Mouse (Mus musculus): Measurements from ENCODE around the gene Rbl1. TPM values are rescaled to one million over a fixed set of nuclear protein-coding genes. Genes with fewer than 3 reads are reported as not detected.

Gene Rbl1
- polyA plus RNA-seq, 1 experiment: 24.0 TPM

- H3K4me3 ChIP-seq (ENCODE audit: insufficient read depth, low read length): no peak overlapping the region
- TF ChIP-seq CTCF (IDR thresholded peaks at IDR 0.05; ENCODE audit: borderline replicate concordance, insufficient read depth, low read length): no peak
- TF ChIP-seq POLR2A (IDR thresholded peaks at IDR 0.05; ENCODE audit: low read depth, low read length): no peak
- no peaks in the 10 kb centered on the region for H3K4me1 ChIP-seq (ENCODE audit: control insufficient read depth, insufficient read depth, low read length)
- H3K27ac ChIP-seq (ENCODE audit: insufficient read depth, low read length): no peak overlapping the region
Observed at GRCm38 (mm10) chr2:157101650-157102049, 102.7 kb downstream of the Rbl1 start.

- Histone ChIP-seq H3K4me1 (ENCODE audit: control insufficient read depth, insufficient read depth, low read length) (no peaks in the 10 kb centered on the region), H3K4me3 (ENCODE audit: insufficient read depth, low read length) (no peak overlapping the region), H3K27ac (ENCODE audit: insufficient read depth, low read length) (no peak overlapping the region)
- no peak for TF ChIP-seq POLR2A (IDR thresholded peaks at IDR 0.05; ENCODE audit: low read depth, low read length)
Observed at GRCm38 (mm10) chr2:157100319-157100605, 104.1 kb downstream of the Rbl1 start.

GRCm38 (mm10) chr2:157099532-157100318 is 104.6 kb downstream of the Rbl1 start:
- Histone ChIP-seq H3K27ac (ENCODE audit: insufficient read depth, low read length) (no peak overlapping the region), H3K4me1 (ENCODE audit: control insufficient read depth, insufficient read depth, low read length) (no peaks in the 10 kb centered on the region), H3K4me3 (ENCODE audit: insufficient read depth, low read length) (no peak overlapping the region)
- TF ChIP-seq CTCF (IDR thresholded peaks at IDR 0.05; ENCODE audit: borderline replicate concordance, insufficient read depth, low read length): no peak
- no peak for TF ChIP-seq POLR2A (IDR thresholded peaks at IDR 0.05; ENCODE audit: low read depth, low read length)

Other genes with a start within 250 kb of the Rbl1 start
- 51.3 and 63.6 TPM in 2 replicates for gene Ndrg3, start 212.5 kb downstream of the Rbl1 start, polyA plus RNA-seq (2011; ENCODE audit: insufficient read length, low read depth, missing spikeins)
- gene Dsn1, start 197.4 kb downstream of the Rbl1 start, polyA plus RNA-seq (2011; ENCODE audit: insufficient read length, low read depth, missing spikeins): 16.9 and 26.0 TPM in 2 replicates
- gene Soga1, start 125.3 kb downstream of the Rbl1 start, polyA plus RNA-seq (2011; ENCODE audit: insufficient read length, low read depth, missing spikeins): 20.2 and 21.8 TPM in 2 replicates
- gene Tldc2, start 117.5 kb downstream of the Rbl1 start, polyA plus RNA-seq (2011; ENCODE audit: insufficient read length, low read depth, missing spikeins): not detected in 2 replicates
- 79.5 and 83.7 TPM in 2 replicates for gene Samhd1, start 69.3 kb downstream of the Rbl1 start, polyA plus RNA-seq (2011; ENCODE audit: insufficient read length, low read depth, missing spikeins)
- 358 and 394 TPM in 2 replicates for gene Rpn2, start 74.5 kb upstream of the Rbl1 start, polyA plus RNA-seq (2011; ENCODE audit: insufficient read length, low read depth, missing spikeins)
- not detected in 2 replicates for gene Mroh8, start 75.0 kb upstream of the Rbl1 start, polyA plus RNA-seq (2011; ENCODE audit: insufficient read length, low read depth, missing spikeins)
- not detected in 2 replicates for gene Ghrh, start 143.0 kb upstream of the Rbl1 start, polyA plus RNA-seq (2011; ENCODE audit: insufficient read length, low read depth, missing spikeins)
- gene Manbal, start 163.1 kb upstream of the Rbl1 start, polyA plus RNA-seq (2011; ENCODE audit: insufficient read length, low read depth, missing spikeins): 53.9 and 54.2 TPM in 2 replicates
- 38.1 and 48.9 TPM in 2 replicates for gene Src, start 213.9 kb upstream of the Rbl1 start, polyA plus RNA-seq (2011; ENCODE audit: insufficient read length, low read depth, missing spikeins)

Data from embryonic fibroblast, embryonic 13.5 days (primary cell).